Mouse (Mus musculus) left cerebral cortex, adult 9 months (tissue): Measurements from ENCODE around the gene Hps4.
A peak's percentile ranks its signal among the peaks of the same experiment; 100 is the strongest.

Experiments
- DNase-seq, 2 experiments: peaks; one replicate each; pipeline ENCODE4 v3.0.0; 2022; ENCODE audit warnings: low spot score in 2 of 2

The Hps4 gene

GRCm38 (mm10) chr5:112323246-112323645 is 19.6 kb upstream of the Hps4 start:
- DNase-seq: no peak

DNA sequence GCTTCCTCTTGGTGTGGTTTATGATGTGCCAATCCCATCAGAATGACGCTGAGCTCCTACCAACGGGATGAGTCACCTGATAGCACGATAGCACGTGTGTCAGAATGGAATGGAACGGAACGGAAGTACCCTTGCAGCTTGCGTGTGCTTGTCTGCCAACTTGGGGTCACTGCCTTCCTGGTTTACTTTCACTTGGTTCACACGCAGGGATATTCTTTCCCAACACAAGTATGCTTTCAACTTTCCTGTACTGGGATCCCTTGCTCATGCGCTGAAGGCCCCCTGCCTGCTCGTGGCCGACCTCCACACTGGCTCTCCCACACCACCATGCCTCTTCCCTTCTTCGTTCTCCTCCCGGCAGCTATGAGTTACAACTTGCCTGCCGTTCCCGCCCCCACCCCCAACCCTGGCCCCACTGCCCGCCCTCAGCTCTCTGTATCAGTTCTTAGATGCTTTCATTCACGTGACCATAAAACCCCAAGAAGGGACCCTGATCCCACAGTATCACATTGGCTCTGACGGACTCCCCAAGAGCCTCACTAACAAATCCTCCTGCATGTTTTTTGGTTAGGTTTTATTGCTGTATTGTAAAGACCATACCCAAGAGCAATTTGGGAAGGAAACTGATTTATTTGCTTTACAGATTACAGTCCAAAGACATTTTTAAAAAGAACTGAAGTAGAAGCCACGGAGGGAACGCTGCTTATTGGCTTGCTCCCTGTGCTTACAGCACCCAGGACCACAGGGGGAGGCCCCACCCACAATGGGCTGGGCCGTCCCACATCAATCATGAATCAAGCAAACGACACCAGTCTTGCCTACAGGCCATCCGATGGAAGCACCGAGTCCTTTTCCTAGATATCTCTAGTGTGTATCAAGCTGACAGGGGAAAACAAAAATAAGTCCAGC is 18.0 kb upstream of the Hps4 start:
- no peak for DNase-seq

GRCm38 (mm10) chr5:112325546-112326445 is 17.1 kb upstream of the Hps4 start, which contains the start of gene Tfip11:
Tfip11 (plus strand) TSS chr5:112326358.
- peak; percentile 90 to 96 for DNase-seq

GRCm38 (mm10) chr5:112326446-112327009 is 16.4 kb upstream of the Hps4 start:
- DNase-seq: no peak

- no peak for DNase-seq
Measured at GRCm38 (mm10) chr5:112327854-112328253, 15.0 kb upstream of the Hps4 start.

GRCm38 (mm10) chr5:112329805-112330564 is 12.9 kb upstream of the Hps4 start:
- no peak for DNase-seq

DNA sequence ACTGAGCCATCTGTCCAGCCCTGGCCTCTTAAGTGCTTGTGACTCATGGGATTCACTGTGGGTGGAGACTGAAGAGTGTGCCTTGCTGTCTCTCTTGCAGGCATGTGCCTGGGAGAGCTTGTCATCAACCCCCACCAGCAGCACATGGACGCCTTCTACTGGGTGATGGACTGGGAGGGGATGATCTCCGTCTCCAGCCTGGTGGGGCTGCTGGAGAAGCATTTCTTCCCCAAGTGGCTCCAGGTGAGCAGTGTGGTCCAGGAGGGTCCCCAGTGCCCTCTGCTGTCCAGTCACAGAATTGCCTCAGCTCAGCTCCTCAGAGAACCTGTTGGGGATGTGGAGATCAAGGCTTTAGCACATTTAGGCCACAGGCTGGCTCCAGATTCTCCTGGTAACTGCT is 7.4 kb upstream of the Hps4 start:
- DNase-seq: peak in 1 of 2 experiments; percentile 53

DNA sequence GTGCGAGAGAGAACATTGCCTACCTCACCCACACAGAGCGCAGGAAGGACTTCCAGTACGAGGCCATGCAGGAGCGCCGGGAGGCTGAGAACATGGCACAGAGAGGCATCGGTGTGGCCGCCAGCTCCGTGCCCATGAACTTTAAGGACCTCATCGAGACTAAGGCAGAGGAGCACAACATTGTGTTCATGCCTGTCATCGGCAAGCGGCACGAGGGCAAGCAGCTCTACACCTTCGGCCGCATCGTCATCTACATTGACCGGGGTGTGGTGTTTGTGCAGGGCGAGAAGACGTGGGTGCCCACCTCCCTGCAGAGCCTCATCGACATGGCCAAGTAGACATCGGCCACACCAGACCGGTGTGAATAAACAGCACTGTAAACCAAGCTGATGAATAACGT is 5.9 kb upstream of the Hps4 start:
- no peak for DNase-seq

DNA sequence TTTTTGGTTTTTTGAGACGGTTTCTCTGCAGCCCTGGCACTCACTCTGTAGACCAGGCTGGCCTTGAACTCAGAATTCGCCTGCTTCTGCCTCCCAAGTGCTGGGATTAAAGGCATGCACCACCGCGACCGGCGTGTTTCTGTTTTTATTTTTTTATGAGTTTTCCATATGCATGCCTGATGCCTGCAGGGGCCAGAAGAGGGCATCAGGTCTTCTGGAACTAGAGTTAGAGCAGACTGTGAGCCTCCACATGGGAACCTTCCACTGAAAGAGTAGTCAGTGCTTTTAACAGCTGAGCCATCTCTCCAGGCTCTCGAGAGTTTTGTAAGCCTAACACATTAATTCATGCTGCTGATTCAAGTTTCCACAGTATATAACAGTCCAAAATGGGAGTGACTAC is 3.7 kb upstream of the Hps4 start:
- no peak for DNase-seq

- peak in 1 of 2 experiments; percentile 35 for DNase-seq
Measured at GRCm38 (mm10) chr5:112343205-112343595, 317 bp downstream of the Hps4 start.

- DNase-seq: peak in 1 of 2 experiments; percentile 81
Measured at GRCm38 (mm10) chr5:112344092-112344960, 1.4 kb downstream of the Hps4 start.

- no peak for DNase-seq
Measured at GRCm38 (mm10) chr5:112346211-112346965, 3.5 kb downstream of the Hps4 start.

GRCm38 (mm10) chr5:112349169-112349568 is 6.3 kb downstream of the Hps4 start:
- no peak for DNase-seq

DNA sequence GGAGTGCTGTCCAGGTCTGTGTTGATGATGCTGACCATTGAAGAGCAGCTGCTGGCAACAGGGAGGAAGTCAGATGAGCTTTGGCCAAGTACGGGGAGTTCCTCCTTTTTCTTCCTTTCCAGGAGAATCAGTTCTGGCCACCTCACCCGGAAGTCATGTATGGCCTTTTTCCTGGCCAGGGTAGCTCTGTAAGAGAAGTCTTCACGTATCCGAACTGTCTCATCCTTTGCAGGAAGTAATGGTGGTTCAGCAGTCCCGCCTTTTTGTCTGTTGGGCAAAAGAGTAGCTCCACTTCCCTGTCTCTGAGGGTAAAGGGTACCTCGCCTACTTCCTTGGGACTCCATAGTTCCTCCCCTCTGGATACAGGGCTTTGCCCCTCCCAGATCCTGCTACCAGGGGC is 12.6 kb downstream of the Hps4 start:
- no peak for DNase-seq

DNA sequence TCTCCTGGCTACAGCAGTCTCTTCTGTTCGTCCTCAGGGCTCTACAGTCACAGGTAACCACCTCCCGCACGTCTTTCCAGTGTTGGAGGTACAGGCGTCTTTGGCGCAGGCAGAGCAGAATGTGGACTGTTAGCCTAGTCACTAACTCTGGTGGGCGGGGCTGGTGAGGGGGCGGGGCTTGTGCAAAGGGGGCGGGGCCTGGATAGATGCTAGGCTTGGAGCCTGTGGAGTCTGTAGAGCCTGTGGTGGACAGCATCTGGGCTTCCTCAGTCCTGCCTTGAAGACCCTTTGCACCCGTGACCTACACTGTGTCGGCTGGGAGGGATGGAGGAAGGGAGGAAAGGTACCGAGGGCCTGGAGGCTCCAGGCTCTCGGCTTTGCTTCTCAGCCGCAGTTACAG is 13.0 kb downstream of the Hps4 start, which contains the start of gene Gm6583:
Gene Gm6583 (minus strand): TSS at position 124 of the 400 bp plus-strand sequence.
- DNase-seq: no peak

DNA sequence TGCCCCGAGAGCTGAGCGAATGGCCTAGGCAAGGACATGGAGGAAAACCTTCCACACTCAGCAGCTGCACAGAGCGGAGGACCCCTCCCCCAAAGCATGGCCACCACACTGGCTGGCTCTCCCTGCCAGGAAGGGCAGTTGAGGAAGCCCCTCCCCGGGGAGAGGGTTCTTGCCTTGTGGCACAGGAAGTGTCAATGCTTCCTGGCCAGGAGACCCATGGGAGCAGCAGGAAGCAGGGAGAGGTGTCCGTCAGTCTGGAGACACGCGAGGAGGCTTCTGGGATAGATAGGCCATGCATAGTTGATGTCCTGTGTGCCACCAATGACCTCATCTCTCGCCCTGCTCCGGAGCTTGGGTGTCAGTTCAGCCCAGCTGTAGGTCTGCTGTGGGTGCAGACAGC is 13.4 kb downstream of the Hps4 start:
- DNase-seq: no peak

GRCm38 (mm10) chr5:112359520-112359919 is 16.6 kb downstream of the Hps4 start:
- DNase-seq: no peak

GRCm38 (mm10) chr5:112360077-112360476 is 17.2 kb downstream of the Hps4 start:
- no peak for DNase-seq

GRCm38 (mm10) chr5:112364184-112364797 is 21.4 kb downstream of the Hps4 start:
- DNase-seq: no peak
